Mouse (Mus musculus) neural tube, embryonic 15.5 days (tissue): ENCODE measurements around the gene Tmem178. TPM values are rescaled to one million over a fixed set of nuclear protein-coding genes. Genes with fewer than 3 reads are reported as not detected.

Experiments
- ATAC-seq: fragments of 200-750 bp; cut with Nextera tagmentation; 2 replicates; pipeline ENCODE4 v1.8.0; 2017; ENCODE audit warnings: mild to moderate bottlenecking, moderate TSS enrichment, moderate library complexity; ENCODE audit not compliant: low FRiP score
- H3K27ac ChIP-seq: fragments of 300-500 bp; sonication (generic); replicated peaks from 2 replicates; pipeline ENCODE4 v1.5.1; 2015; ENCODE audit warnings: mild to moderate bottlenecking, inconsistent platforms
- H3K27me3 ChIP-seq: fragments of 300-500 bp; sonication (generic); replicated peaks from 2 replicates; pipeline ENCODE4 v1.6.1; 2015; ENCODE audit warnings: inconsistent platforms
- H3K36me3 ChIP-seq: fragments of 300-500 bp; sonication (generic); 2 replicates; pipeline ENCODE4 v1.6.1; 2015; ENCODE audit warnings: inconsistent platforms
- H3K4me1 ChIP-seq: fragments of 300-500 bp; sonication (generic); 2 replicates; pipeline ENCODE4 v1.6.1; 2015; ENCODE audit warnings: inconsistent platforms
- H3K4me2 ChIP-seq: fragments of 300-500 bp; sonication (generic); 2 replicates; pipeline ENCODE4 v1.6.1; 2015; ENCODE audit warnings: inconsistent platforms, mild to moderate bottlenecking, moderate library complexity
- H3K4me3 ChIP-seq: fragments of 300-500 bp; sonication (generic); replicated peaks from 2 replicates; pipeline ENCODE4 v1.5.1; 2015; ENCODE audit warnings: mild to moderate bottlenecking, inconsistent platforms
- H3K9ac ChIP-seq: fragments of 300-500 bp; sonication (generic); replicated peaks from 2 replicates; pipeline ENCODE4 v1.6.1; 2015; ENCODE audit warnings: mild to moderate bottlenecking, inconsistent platforms
- H3K9me3 ChIP-seq: fragments of 300-500 bp; sonication (generic); replicated peaks from 2 replicates; pipeline ENCODE4 v1.6.1; 2016; ENCODE audit warnings: inconsistent platforms
- WGBS: fragments of 180-500 bp; shearing (Covaris S2); methylation state at CpG from one replicate; pipeline ENCODE4 v1.1.7; 2015; ENCODE audit warnings: mixed read lengths; 5-methylcytosine and 5-hydroxymethylcytosine counted together
- polyA plus RNA-seq: library from polyadenylated mRNA; unstranded; fragments of >200 nt; fragmentation: Nextera tagmentation; extraction: Ambion mirVana; gene quantifications from 2 replicates; pipeline ENCODE4 v1.2.1, GENCODE M21; 2015

Tmem178 gene
- polyA plus RNA-seq, 1 experiment from 2014 or later: 37.0 TPM

DNA sequence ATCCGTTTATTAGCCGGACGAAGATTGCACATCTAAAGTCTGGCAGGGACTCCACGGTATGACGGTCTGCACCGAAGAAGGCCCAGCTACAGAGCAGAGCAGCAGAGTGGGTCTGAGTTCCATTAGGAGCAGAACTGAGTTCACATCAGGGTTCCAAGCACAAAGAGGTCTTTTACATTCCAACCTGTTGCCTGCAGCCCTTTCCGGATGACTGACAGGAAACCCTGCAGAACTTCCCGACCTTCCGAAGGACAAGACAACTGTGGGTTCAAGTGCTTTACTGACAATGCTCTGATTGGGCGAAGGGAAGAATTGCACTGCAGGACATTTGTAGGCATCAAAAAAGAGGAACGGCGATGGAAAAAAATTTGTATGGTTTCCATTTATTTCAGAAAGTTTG, 56.6 kb downstream of the Tmem178 start:
- H3K9me3 ChIP-seq: no peaks in the 10 kb centered on the region
- ATAC-seq: no peak
- WGBS: 69% methylated on average over 12 of the region's 12 CpGs

DNA sequence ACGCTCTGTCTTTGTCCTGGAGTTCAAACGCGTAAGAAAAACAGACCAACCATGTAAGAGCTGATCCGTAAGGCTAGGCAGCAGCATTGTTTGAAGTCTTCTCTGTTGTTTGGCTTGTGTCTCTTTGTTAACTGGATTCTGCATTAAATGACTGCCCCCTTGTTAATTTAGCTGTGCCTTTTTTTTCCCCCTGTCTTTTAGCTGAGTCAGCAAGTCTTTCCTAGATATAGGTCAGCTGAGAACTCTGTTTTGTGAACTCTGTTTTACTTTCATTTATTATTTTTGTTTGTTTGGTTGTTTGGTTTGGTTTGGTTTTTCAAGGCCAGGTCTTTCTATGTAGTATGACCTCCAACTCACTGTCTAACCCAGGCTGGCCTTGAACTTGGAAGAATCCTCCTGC, 57.2 kb downstream of the Tmem178 start:
- ATAC-seq: no peak
- H3K36me3 ChIP-seq: no peaks in the 10 kb centered on the region
- 77% methylated on average over 4 of the region's 4 CpGs for WGBS

More for the DNA sequence above, 56.6 kb downstream of the Tmem178 start:
- H3K36me3 ChIP-seq: no peaks in the 10 kb centered on the region
- H3K27ac ChIP-seq: no peak overlapping the region
- H3K4me2 ChIP-seq: no peak overlapping the region
- H3K4me3 ChIP-seq: no peak overlapping the region
- H3K27me3 ChIP-seq: no peaks in the 10 kb centered on the region
- peaks cover 12% of the 10 kb centered on the region for H3K4me1 ChIP-seq
- H3K9ac ChIP-seq: no peak overlapping the region

DNA sequence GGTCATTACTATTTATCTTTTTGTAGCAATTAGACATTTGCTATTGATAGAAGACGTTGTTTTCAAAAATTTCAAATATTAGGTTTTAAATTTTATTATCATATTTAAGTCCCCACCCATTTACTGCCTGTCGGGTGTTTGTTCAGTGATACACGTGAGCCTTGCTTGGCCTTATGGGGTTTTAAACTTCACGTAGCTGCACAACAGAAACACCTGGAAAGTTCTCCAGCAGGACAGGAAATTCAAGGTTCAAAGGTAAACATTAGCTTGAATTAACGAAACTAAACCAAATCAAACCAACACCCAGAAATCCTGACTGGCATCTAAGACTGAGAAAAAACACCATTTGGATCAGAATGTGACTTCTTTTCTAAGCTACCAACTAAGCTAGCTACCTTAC, 57.7 kb downstream of the Tmem178 start:
- WGBS: 87% methylated on average over 5 of the region's 5 CpGs
- Histone ChIP-seq H3K27ac (no peak overlapping the region), H3K4me3 (no peak overlapping the region), H3K27me3 (no peaks in the 10 kb centered on the region), H3K36me3 (no peaks in the 10 kb centered on the region), H3K9me3 (no peaks in the 10 kb centered on the region), H3K9ac (no peak overlapping the region), H3K4me2 (no peak overlapping the region), H3K4me1 (peaks cover 14% of the 10 kb centered on the region)
- ATAC-seq: no peak

More for the DNA sequence above, 57.2 kb downstream of the Tmem178 start:
- no peak overlapping the region for H3K4me2 ChIP-seq
- H3K9me3 ChIP-seq: no peaks in the 10 kb centered on the region
- no peak overlapping the region for H3K27ac ChIP-seq
- H3K4me1 ChIP-seq: peaks cover 14% of the 10 kb centered on the region
- no peak overlapping the region for H3K9ac ChIP-seq
- H3K27me3 ChIP-seq: no peaks in the 10 kb centered on the region
- H3K4me3 ChIP-seq: no peak overlapping the region

DNA sequence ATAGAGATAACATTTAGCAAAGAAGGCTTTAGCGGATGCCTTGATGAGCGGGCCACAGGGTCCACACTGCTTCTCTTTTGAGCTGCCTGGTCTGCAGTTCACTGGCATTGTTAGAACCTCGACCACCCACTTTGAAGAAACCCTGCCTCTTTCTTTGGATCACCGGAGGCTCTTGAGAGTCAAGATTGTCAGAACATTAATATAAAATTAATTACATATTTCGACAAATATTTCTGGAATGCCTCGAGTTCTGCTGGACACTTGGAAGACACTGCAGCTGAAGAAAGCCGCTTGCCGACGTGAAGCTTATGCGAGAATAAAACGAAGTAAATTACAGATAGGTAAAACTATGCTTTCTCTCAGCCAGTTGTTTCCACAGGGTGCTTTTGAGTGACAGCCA, 60.0 kb downstream of the Tmem178 start:
- ATAC-seq: no peak
- H3K4me3 ChIP-seq: no peak overlapping the region
- no peak overlapping the region for H3K27ac ChIP-seq
- H3K36me3 ChIP-seq: no peaks in the 10 kb centered on the region
- H3K4me2 ChIP-seq: no peak overlapping the region
- H3K9ac ChIP-seq: no peak overlapping the region
- 89% methylated on average over 11 of the region's 11 CpGs for WGBS
- H3K9me3 ChIP-seq: no peaks in the 10 kb centered on the region
- no peaks in the 10 kb centered on the region for H3K27me3 ChIP-seq
- peaks cover 14% of the 10 kb centered on the region for H3K4me1 ChIP-seq

DNA sequence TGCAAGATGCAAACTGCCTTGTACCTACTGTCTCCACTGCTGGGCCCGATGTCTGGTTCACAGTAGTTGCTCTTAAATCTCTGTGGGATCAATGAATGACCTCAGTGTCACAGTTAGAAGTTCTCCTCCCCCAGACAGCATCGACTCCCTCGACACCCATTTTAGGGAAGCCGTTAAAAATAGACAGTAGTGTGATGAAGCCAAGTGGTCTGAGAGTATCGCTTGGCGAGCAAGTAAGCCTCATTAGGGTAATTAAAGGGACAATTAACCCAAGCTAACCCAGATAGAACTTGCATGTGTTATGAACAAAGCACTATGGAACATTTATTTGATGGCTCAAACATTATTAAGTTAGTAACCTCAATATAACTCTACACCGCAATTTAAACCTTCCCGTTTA, 60.9 kb downstream of the Tmem178 start:
- Histone ChIP-seq H3K4me3 (no peak overlapping the region), H3K9ac (no peak overlapping the region), H3K4me1 (peaks cover 21% of the 10 kb centered on the region), H3K4me2 (no peak overlapping the region), H3K27me3 (no peaks in the 10 kb centered on the region), H3K36me3 (no peaks in the 10 kb centered on the region), H3K9me3 (no peaks in the 10 kb centered on the region), H3K27ac (no peak overlapping the region)
- 28% methylated on average over 8 of the region's 8 CpGs for WGBS
- 0 out of 2 replicates have a peak, but pooled peaks have one; percentile 19 for ATAC-seq

DNA sequence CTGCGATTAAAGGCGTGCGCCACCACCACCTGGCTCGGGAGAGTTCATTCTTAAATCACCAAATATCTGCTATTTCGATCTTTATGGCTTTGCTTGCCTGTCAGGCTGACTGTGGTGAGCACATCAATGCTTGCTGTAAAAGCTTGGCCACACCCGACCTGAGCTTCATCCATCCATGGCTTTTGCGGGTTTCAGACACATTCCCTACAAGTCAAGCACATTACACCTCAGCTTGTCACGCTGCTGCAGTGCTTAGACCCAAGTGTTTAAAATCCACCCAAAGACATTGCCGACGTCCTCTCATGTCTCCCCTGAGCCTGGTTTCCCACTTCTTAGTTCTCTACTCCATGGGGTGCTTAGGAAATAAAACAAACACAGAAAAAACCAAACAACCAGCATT, 64.7 kb downstream of the Tmem178 start:
- WGBS: 79% methylated on average over 10 of the region's 10 CpGs
- no peak overlapping the region for H3K4me2 ChIP-seq
- no peak overlapping the region for H3K27ac ChIP-seq
- H3K9ac ChIP-seq: no peak overlapping the region
- H3K27me3 ChIP-seq: no peaks in the 10 kb centered on the region
- no peak overlapping the region for H3K4me3 ChIP-seq
- no peak for ATAC-seq
- peaks cover 30% of the 10 kb centered on the region for H3K4me1 ChIP-seq
- H3K9me3 ChIP-seq: no peaks in the 10 kb centered on the region
- no peaks in the 10 kb centered on the region for H3K36me3 ChIP-seq

DNA sequence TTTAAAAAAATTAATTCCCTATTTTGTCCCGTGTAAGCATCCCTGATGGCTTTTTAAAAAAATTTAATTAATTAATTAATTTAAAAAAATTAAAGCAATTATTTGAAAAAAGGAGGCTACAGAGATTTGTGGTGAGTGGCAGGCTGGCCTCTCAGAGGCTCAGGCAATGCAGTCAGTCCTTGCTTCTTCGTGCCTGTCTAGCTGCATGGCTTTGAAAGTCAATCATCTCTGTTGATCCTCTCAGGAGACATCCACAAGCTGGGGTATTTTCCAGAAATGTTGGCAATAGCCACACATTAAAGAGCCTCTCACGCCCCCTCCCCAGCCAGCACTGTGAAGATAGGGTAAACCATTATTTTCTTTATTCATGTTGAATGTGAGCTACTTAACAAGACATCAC, 65.8 kb downstream of the Tmem178 start:
- Histone ChIP-seq H3K36me3 (no peaks in the 10 kb centered on the region), H3K27me3 (no peaks in the 10 kb centered on the region), H3K4me3 (no peak overlapping the region), H3K27ac (no peak overlapping the region), H3K9ac (no peak overlapping the region), H3K4me2 (no peak overlapping the region), H3K9me3 (no peaks in the 10 kb centered on the region), H3K4me1 (peaks cover 24% of the 10 kb centered on the region)
- WGBS: 49% methylated on average over 3 of the region's 3 CpGs
- ATAC-seq: no peak

DNA sequence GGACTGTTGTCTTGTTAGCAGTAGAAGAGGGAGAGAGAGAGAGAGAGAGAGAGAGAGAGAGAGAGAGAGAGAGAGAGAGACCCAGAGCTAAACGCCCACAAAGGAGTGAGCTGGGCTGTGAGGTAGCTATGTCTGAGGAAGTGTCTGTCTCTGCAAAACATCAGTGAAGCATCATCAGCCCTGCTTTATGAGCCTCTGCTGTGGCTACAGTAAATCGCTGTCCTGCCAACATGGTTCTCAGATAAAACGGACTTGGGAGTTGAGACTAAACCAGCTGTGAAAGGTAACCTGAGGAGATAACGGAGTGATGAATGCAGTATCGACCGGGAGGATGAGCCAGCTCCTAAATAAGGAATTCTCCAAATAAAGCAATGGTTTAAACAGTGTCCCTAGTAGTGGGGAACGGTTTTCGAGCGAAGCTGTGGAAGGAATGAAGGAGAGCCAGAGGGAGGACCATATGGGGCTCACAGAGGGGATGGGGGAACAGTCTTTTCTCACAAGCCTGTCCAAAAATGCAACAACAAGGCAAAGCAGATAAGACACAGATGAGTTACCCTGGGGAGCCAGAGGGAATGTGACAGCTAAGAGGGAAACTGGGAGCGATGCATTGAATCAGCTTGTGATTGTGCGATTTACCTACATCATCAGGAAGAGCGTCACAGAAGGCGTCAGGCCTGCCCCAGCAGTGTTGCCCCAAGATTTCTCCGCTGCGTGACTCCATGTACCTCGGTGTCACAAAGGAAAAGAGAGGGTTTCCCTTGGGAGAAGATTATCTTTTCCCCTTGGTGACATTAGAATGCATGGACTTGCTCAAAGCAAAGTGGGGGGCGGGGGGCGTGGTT, 66.6 kb downstream of the Tmem178 start:
- peak overlapping the region; percentile 7; the same call in 1 of the 2 replicates for H3K27ac ChIP-seq

DNA sequence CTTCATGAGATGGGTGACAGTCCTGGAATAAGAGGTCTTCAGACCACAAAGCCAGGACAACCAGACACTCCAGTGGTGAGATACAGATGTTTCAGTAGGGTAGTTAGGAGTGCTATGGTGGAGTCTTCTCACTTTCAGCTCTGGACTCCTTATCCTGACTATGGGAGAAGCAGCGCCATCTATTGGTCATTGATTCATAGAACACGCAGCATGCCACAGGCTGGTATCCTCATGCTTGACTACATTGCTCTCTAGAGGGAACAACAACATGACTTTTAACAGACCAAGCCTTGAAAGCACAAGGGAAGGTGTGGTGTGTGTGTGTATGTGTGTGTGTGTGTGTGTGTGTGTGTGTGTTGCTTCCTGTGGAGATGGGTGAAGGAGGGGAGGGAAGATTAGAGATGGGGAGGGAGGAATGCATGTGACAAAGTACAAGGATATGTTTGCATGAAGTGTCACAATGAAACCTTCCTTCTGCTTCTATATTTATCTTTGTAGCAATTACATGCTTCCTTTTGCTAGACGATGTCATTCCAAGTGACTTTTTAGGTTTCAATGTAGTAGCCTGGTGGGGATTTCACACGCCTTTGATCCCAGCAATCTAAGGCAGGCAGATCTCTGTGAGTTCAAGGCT, 71.5 kb downstream of the Tmem178 start:
- WGBS: 57% methylated on average over 4 of the region's 4 CpGs
- no peaks in the 10 kb centered on the region for H3K36me3 ChIP-seq
- H3K4me2 ChIP-seq: no peak overlapping the region
- H3K9ac ChIP-seq: no peak overlapping the region
- no peak overlapping the region for H3K4me3 ChIP-seq
- peak; percentile 45; the same call in 1 of the 2 replicates for ATAC-seq
- H3K9me3 ChIP-seq: no peaks in the 10 kb centered on the region
- peaks cover 17% of the 10 kb centered on the region; the same call in 1 of the 2 replicates for H3K4me1 ChIP-seq
- no peaks in the 10 kb centered on the region for H3K27me3 ChIP-seq
- no peak overlapping the region for H3K27ac ChIP-seq

More for the DNA sequence above, 66.6 kb downstream of the Tmem178 start:
- no peaks in the 10 kb centered on the region for H3K27me3 ChIP-seq
- no peak overlapping the region for H3K4me2 ChIP-seq
- no peaks in the 10 kb centered on the region for H3K36me3 ChIP-seq
- no peak overlapping the region for H3K4me3 ChIP-seq
- peaks cover 19% of the 10 kb centered on the region for H3K4me1 ChIP-seq
- H3K9me3 ChIP-seq: no peaks in the 10 kb centered on the region
- WGBS: 64% methylated on average over 18 of the region's 18 CpGs
- H3K9ac ChIP-seq: no peak overlapping the region
- ATAC-seq: peak; percentile 71

DNA sequence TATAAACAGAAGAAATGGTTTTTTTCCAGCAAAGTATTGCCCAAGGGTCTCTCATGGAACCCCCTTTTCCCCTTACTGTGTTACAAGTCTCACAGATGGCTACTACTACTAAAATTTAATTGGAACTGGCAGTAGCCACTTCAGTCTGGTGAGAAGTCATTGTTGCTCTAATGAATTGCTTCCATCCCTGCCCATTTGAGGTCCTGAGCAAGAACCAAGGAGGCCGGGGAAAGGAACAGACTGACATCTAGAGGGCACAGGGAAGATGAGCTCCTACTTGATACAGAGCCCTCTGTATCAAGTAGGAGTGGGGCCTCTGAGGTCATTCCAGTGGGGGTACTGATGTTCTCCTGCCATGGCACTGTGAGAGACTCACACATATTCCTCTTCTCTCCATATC, 72.7 kb downstream of the Tmem178 start:
- Histone ChIP-seq H3K4me3 (no peak overlapping the region), H3K9ac (no peak overlapping the region), H3K27me3 (no peaks in the 10 kb centered on the region), H3K9me3 (no peaks in the 10 kb centered on the region), H3K4me1 (peaks cover 11% of the 10 kb centered on the region; the same call in 1 of the 2 replicates), H3K4me2 (no peak overlapping the region), H3K36me3 (no peaks in the 10 kb centered on the region), H3K27ac (no peak overlapping the region)
- WGBS: 45% methylated on average over 1 of the region's 1 CpGs
- ATAC-seq: peak; percentile 59

DNA sequence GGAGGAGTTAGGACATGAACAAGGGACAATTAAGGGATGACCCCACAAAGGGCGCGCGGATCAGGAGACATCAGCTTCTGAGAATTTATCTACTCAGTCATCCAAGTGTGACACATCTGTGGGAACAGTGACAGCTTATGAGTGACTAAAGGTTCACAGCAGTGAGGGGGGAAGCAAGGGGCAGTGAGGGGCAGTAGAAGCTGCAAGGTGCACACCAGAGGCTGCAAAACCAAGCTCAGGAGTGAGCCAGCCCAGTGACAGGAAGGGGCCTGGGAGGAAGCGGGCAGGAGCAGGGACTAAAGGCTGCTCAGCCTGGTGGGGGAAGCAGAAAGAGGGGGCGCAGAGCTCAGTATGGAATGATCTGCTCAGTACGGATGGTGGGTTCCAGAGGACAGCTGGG, 82.9 kb downstream of the Tmem178 start:
- Histone ChIP-seq H3K27me3 (no peaks in the 10 kb centered on the region), H3K9ac (no peak overlapping the region), H3K27ac (no peak overlapping the region), H3K4me1 (no peaks in the 10 kb centered on the region), H3K9me3 (no peaks in the 10 kb centered on the region), H3K4me3 (no peak overlapping the region), H3K36me3 (peaks cover 27% of the 10 kb centered on the region; the same call in 1 of the 2 replicates), H3K4me2 (no peak overlapping the region)
- ATAC-seq: no peak
- 82% methylated on average over 6 of the region's 6 CpGs for WGBS
